Mouse (Mus musculus): ENCODE measurements at regions not wholly inside any gene's neighbourhood (a gene's known extent, or its start where the extent isn't known, plus 50 kb on each side); places are given as distances from the start of the nearest gene placed in this dataset.
A peak's percentile ranks its signal among the peaks of the same experiment; 100 is the strongest.
"Not testable (repeated sequence)": the region's sequence is repeated elsewhere in the genome, so short reads cannot be mapped to it uniquely, and the experiment has no call there.

GRCm38 (mm10) chr16:76459521-76459920, 85.9 kb upstream of the Nrip1 start:
- ATAC-seq (ENCODE audit: low FRiP score, low TSS enrichment) (no peak), DNase-seq (no peak)
- Histone ChIP-seq H3K9ac (replicated peaks; ENCODE audit: low read length) (no peak overlapping the region), H3K4me3 (replicated peaks; ENCODE audit: low read depth, low read length) (no peak overlapping the region), H3K27me3 (ENCODE audit: control insufficient read depth, insufficient read depth, low read length) (no peaks in the 10 kb centered on the region), H3K27ac (replicated peaks; ENCODE audit: low read depth, low read length) (no peak overlapping the region), H3K36me3 (ENCODE audit: control insufficient read depth, insufficient read depth, low read length) (no peaks in the 10 kb centered on the region), H3K9me3 (ENCODE audit: control insufficient read depth, low read length) (no peaks in the 10 kb centered on the region), H3K4me1 (ENCODE audit: control insufficient read depth, insufficient read depth, low read length) (no peaks in the 10 kb centered on the region), H3K4me2 (ENCODE audit: low read length) (no peak overlapping the region)
- WGBS = 97% methylated on average over 1 of the region's 1 CpGs

DNA sequence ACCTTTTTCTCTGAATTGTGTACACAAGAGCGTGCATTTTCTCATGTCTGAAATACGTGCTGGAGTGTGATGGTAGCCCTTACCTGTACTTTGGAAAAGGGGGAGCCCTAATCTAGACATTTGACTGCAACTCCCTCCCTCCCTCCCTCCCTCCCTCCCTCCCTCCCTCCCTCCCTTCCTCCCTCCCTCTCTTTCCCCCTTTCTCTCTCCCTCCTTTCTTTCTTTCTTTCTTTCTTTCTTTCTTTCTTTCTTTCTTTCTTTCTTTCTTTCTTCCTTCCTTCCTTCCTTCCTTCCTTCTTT, 82.6 kb upstream of the Nrip1 start:
- H3K4me1 ChIP-seq (ENCODE audit: control insufficient read depth, insufficient read depth, low read length); H3K36me3 ChIP-seq (ENCODE audit: control insufficient read depth, insufficient read depth, low read length); H3K27me3 ChIP-seq (ENCODE audit: control insufficient read depth, insufficient read depth, low read length); H3K27ac ChIP-seq (replicated peaks; ENCODE audit: low read depth, low read length); H3K9me3 ChIP-seq (ENCODE audit: control insufficient read depth, low read length); ATAC-seq (ENCODE audit: low FRiP score, low TSS enrichment); H3K9ac ChIP-seq (replicated peaks; ENCODE audit: low read length); DNase-seq; H3K4me3 ChIP-seq (replicated peaks; ENCODE audit: low read depth, low read length); H3K4me2 ChIP-seq (ENCODE audit: low read length): not testable (repeated sequence)
- WGBS = 87% methylated on average over 2 of the region's 2 CpGs

DNA sequence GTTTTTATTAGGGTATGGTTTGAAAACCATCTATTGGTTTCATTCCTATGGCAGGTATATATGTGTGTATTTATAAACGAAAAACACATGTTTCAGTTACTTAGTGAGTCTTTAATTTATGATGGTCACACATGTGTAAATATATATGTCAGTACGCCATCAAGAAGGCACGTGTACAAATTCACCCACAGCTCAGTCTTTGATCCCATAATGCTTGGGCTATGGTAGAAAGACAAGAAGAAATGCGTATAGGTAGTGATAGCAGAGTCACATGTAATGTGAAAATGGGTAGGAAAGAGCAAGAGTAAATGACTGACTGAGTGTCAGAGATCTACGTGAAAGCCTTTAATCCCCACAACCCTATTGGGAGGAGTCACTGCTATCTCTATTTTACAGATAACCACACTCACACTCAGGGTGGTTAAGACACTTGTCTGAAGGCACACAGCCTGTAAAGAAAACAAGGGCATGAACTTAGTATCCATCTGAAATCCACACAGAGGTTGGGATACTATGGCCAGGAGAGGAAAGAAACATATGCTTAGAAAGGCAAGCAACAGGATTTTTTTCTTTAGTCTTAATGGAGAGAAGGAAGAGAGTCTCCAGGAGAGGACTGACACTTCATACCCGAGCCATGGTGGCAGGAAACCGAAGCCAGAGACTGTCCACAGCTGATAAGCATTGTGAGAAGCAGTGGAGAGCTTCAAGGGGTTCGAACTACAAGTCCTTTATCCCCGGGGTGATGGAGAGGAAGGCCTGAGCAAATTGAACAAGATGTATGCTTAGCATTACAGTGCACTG, 82.1 kb upstream of the Nrip1 start:
- Histone ChIP-seq H3K36me3 (ENCODE audit: control insufficient read depth, insufficient read depth, low read length) (no peaks in the 10 kb centered on the region), H3K9me3 (ENCODE audit: control insufficient read depth, low read length) (no peaks in the 10 kb centered on the region; the same call in 1 of the 2 replicates), H3K9ac (replicated peaks; ENCODE audit: low read length) (no peak overlapping the region), H3K27me3 (ENCODE audit: control insufficient read depth, insufficient read depth, low read length) (no peaks in the 10 kb centered on the region), H3K27ac (replicated peaks; ENCODE audit: low read depth, low read length) (no peak overlapping the region), H3K4me1 (ENCODE audit: control insufficient read depth, insufficient read depth, low read length) (peaks cover 8% of the 10 kb centered on the region), H3K4me2 (ENCODE audit: low read length) (no peak overlapping the region), H3K4me3 (replicated peaks; ENCODE audit: low read depth, low read length) (no peak overlapping the region)
- DNase-seq (no peak), ATAC-seq (ENCODE audit: low FRiP score, low TSS enrichment) (no peak)
- 80% methylated on average over 9 of the region's 9 CpGs for WGBS

DNA sequence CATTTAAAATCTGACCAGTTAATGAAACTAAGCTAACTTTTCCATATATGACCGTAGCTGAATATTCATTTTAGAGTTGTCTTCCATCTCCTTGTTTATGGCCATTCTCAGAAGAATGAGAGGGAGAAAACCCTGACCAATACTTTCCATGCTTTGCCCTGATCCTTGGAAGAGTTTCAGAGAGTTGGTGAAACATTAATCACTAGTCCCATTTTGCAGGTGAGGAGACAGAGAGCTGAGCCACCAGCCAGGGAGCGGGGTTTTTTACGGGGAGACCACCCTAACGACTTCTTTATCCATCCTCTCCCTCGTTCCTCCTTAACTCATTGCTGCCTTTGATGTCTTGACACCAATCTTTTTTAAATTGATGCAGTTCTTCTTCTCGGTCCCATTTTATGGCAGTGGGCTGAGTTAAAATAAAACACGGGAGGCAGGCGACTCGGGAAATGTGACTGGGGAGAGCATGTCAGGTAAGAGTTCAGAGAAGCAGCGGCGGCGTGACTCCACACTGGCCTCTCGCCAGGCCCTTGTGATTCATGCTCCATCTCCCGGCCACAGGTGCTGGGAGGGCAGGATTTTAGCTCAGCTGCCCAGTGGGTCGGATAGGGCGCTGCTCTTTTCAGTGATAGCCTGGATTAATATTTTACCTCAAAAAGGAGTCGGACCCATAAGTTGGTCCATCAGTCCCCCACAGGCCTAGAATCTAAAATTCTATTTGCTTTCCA, 81.3 kb upstream of the Nrip1 start:
- no peaks in the 10 kb centered on the region for H3K36me3 ChIP-seq (ENCODE audit: control insufficient read depth, insufficient read depth, low read length)
- no peak overlapping the region for H3K27ac ChIP-seq (replicated peaks; ENCODE audit: low read depth, low read length)
- no peaks in the 10 kb centered on the region for H3K27me3 ChIP-seq (ENCODE audit: control insufficient read depth, insufficient read depth, low read length)
- H3K4me3 ChIP-seq (replicated peaks; ENCODE audit: low read depth, low read length) = no peak overlapping the region
- ATAC-seq (ENCODE audit: low FRiP score, low TSS enrichment) (no peak), DNase-seq (no peak)
- no peak overlapping the region for H3K9ac ChIP-seq (replicated peaks; ENCODE audit: low read length)
- H3K9me3 ChIP-seq (ENCODE audit: control insufficient read depth, low read length) = no peaks in the 10 kb centered on the region; the same call in 1 of the 2 replicates
- H3K4me2 ChIP-seq (ENCODE audit: low read length) = no peak overlapping the region
- WGBS = 68% methylated on average over 17 of the region's 17 CpGs
- peaks cover 8% of the 10 kb centered on the region for H3K4me1 ChIP-seq (ENCODE audit: control insufficient read depth, insufficient read depth, low read length)

GRCm38 (mm10) chr16:76453457-76454200, 80.0 kb upstream of the Nrip1 start:
- peaks cover 8% of the 10 kb centered on the region for H3K4me1 ChIP-seq (ENCODE audit: control insufficient read depth, insufficient read depth, low read length)
- ATAC-seq (ENCODE audit: low FRiP score, low TSS enrichment) (no peak; the same call in 1 of the 2 replicates), DNase-seq (peak; percentile 31)
- H3K27me3 ChIP-seq (ENCODE audit: control insufficient read depth, insufficient read depth, low read length) = no peaks in the 10 kb centered on the region
- H3K27ac ChIP-seq (replicated peaks; ENCODE audit: low read depth, low read length) = no peak overlapping the region
- H3K4me2 ChIP-seq (ENCODE audit: low read length) = no peak overlapping the region
- no peak overlapping the region for H3K9ac ChIP-seq (replicated peaks; ENCODE audit: low read length)
- H3K4me3 ChIP-seq (replicated peaks; ENCODE audit: low read depth, low read length) = no peak overlapping the region
- H3K9me3 ChIP-seq (ENCODE audit: control insufficient read depth, low read length) = no peaks in the 10 kb centered on the region; the same call in 1 of the 2 replicates
- WGBS = 5% methylated on average over 11 of the region's 11 CpGs
- no peaks in the 10 kb centered on the region for H3K36me3 ChIP-seq (ENCODE audit: control insufficient read depth, insufficient read depth, low read length)

DNA sequence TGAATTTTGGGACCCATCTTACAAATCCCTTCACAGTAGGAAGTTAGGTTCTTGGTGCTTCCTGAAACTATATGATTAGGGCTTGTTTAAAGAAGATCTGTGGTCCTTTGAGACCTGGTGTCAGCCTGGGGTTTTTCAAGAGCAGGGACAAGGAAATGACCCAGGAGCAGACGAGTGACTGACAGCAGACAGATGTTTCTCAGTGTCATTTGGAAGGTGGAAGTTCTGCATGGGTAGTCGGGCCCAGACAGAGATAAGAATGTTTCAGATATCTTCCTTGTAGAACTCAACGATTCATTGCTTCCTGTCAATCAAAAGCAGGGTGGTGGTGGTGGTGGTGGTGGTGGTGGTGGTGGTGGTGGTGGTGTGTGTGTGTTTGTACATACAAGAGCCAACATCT, 75.1 kb upstream of the Nrip1 start:
- Histone ChIP-seq H3K27ac (replicated peaks; ENCODE audit: low read depth, low read length) (no peak overlapping the region), H3K27me3 (ENCODE audit: control insufficient read depth, insufficient read depth, low read length) (no peaks in the 10 kb centered on the region), H3K4me1 (ENCODE audit: control insufficient read depth, insufficient read depth, low read length) (peaks cover 3% of the 10 kb centered on the region), H3K4me2 (ENCODE audit: low read length) (no peak overlapping the region), H3K36me3 (ENCODE audit: control insufficient read depth, insufficient read depth, low read length) (no peaks in the 10 kb centered on the region), H3K9ac (replicated peaks; ENCODE audit: low read length) (no peak overlapping the region), H3K4me3 (replicated peaks; ENCODE audit: low read depth, low read length) (no peak overlapping the region), H3K9me3 (ENCODE audit: control insufficient read depth, low read length) (no peaks in the 10 kb centered on the region; the same call in 1 of the 2 replicates)
- 65% methylated on average over 3 of the region's 3 CpGs for WGBS
- DNase-seq = no peak
- no peak for ATAC-seq (ENCODE audit: low FRiP score, low TSS enrichment)

GRCm38 (mm10) chr16:76447033-76447432, 73.4 kb upstream of the Nrip1 start:
- no peak overlapping the region for H3K4me2 ChIP-seq (ENCODE audit: low read length)
- no peaks in the 10 kb centered on the region for H3K36me3 ChIP-seq (ENCODE audit: control insufficient read depth, insufficient read depth, low read length)
- ATAC-seq (ENCODE audit: low FRiP score, low TSS enrichment) = no peak

GRCm38 (mm10) chr16:76444668-76445067, 71.0 kb upstream of the Nrip1 start:
- no peak overlapping the region for H3K4me2 ChIP-seq (ENCODE audit: low read length)
- no peak for ATAC-seq (ENCODE audit: low FRiP score, low TSS enrichment)
- no peak overlapping the region for H3K4me3 ChIP-seq (replicated peaks; ENCODE audit: low read depth, low read length)
- no peaks in the 10 kb centered on the region for H3K27me3 ChIP-seq (ENCODE audit: control insufficient read depth, insufficient read depth, low read length)
- no peak overlapping the region for H3K9ac ChIP-seq (replicated peaks; ENCODE audit: low read length)
- no peaks in the 10 kb centered on the region for H3K36me3 ChIP-seq (ENCODE audit: control insufficient read depth, insufficient read depth, low read length)
- no peaks in the 10 kb centered on the region for H3K9me3 ChIP-seq (ENCODE audit: control insufficient read depth, low read length)
- 81% methylated on average over 3 of the region's 3 CpGs for WGBS
- DNase-seq = no peak
- no peak overlapping the region for H3K27ac ChIP-seq (replicated peaks; ENCODE audit: low read depth, low read length)
- H3K4me1 ChIP-seq (ENCODE audit: control insufficient read depth, insufficient read depth, low read length) = no peaks in the 10 kb centered on the region

More at GRCm38 (mm10) chr16:76447033-76447432, 73.4 kb upstream of the Nrip1 start:
- WGBS = 61% methylated on average over 3 of the region's 3 CpGs
- Histone ChIP-seq H3K9ac (replicated peaks; ENCODE audit: low read length) (no peak overlapping the region), H3K27ac (replicated peaks; ENCODE audit: low read depth, low read length) (no peak overlapping the region), H3K27me3 (ENCODE audit: control insufficient read depth, insufficient read depth, low read length) (no peaks in the 10 kb centered on the region), H3K4me1 (ENCODE audit: control insufficient read depth, insufficient read depth, low read length) (no peaks in the 10 kb centered on the region), H3K4me3 (replicated peaks; ENCODE audit: low read depth, low read length) (no peak overlapping the region), H3K9me3 (ENCODE audit: control insufficient read depth, low read length) (no peaks in the 10 kb centered on the region; the same call in 1 of the 2 replicates)
- no peak for DNase-seq

All from midbrain, embryonic 14.5 days (tissue).